In genomic region chr1:43471180-43472045, GRCm38 (mm10) we compare ENCODE assay signal across 17 mouse cellular contexts. TPM values are rescaled to one million over a fixed set of nuclear protein-coding genes. Genes with fewer than 3 reads are reported as not detected.
DNase-seq lines count a peak whose midpoint lies in the region; ATAC-seq lines count a peak whose summit lies in the region.
"Had no signal": no experiment of that assay in that cellular context is flagged by ENCODE, and none has a peak within 500 bp of the region (broad histone marks: within the 10 kb centered on the region; RNA-seq: fewer than 3 reads in every experiment).

No protein-coding gene starts in this region.

- no peak for ATAC-seq in kidney, embryonic 15.5 days (replicated peaks; ENCODE audit: low FRiP score)
- peak; percentile 39 for ATAC-seq in intestine, embryonic 16.5 days

- H3K4me1 ChIP-seq in kidney, embryonic 15.5 days: peaks cover 70% of the 10 kb centered on the region
- peaks cover 60% of the 10 kb centered on the region for H3K4me1 ChIP-seq in intestine, embryonic 16.5 days (ENCODE audit: control insufficient read depth, insufficient read depth, low read length)

- H3K4me3 ChIP-seq in kidney, embryonic 15.5 days (replicated peaks): no peak overlapping the region
- no peak overlapping the region for H3K4me3 ChIP-seq in intestine, embryonic 16.5 days (ENCODE audit: low read length)
- H3K4me3 ChIP-seq: forebrain, embryonic 12.5 days; heart, embryonic 12.5 days; midbrain, embryonic 10.5 days had no signal

- 0 out of 2 replicates have a peak overlapping the region, but pooled peaks have one; percentile 6 for H3K27ac ChIP-seq in kidney, embryonic 15.5 days
- no peak overlapping the region; the same call in 1 of the 2 replicates for H3K27ac ChIP-seq in intestine, embryonic 16.5 days (ENCODE audit: low read length)
- H3K27ac ChIP-seq: forebrain, embryonic 12.5 days; hindbrain, embryonic 14.5 days; midbrain, embryonic 10.5 days had no signal

- no peak for DNase-seq in kidney, adult 8-10 months
- DNase-seq in CD4-positive, CD25-positive, alpha-beta regulatory T cell, adult 2 months (ENCODE audit: low read depth, low spot score): peak; percentile 31
- DNase-seq in MN1 (ENCODE audit: low spot score): peak; percentile 56
- no peak for DNase-seq in embryo, embryonic 9.5 days (ENCODE audit: extremely low spot score)
- no peak for DNase-seq in layer of hippocampus, adult 9-11 months
- no peak for DNase-seq in urinary bladder, adult 2 months (ENCODE audit: low spot score)
- DNase-seq: adrenal gland, postnatal 25 days; cerebellum, adult 8-10 months; gastrocnemius, postnatal 25 days; left cerebral cortex, postnatal 4 days; right cerebral cortex, adult 18-20 months had no signal

- H3K27me3 ChIP-seq in kidney, embryonic 15.5 days: no peaks in the 10 kb centered on the region
- no peaks in the 10 kb centered on the region for H3K27me3 ChIP-seq in intestine, embryonic 16.5 days (replicated peaks; ENCODE audit: control insufficient read depth, insufficient read depth, low read length)
- H3K27me3 ChIP-seq: forebrain, embryonic 12.5 days; heart, embryonic 12.5 days had no signal

- no peak overlapping the region for H3K4me2 ChIP-seq in kidney, embryonic 15.5 days
- H3K4me2 ChIP-seq in intestine, embryonic 16.5 days (ENCODE audit: low read depth, low read length): no peak overlapping the region
- H3K4me2 ChIP-seq: forebrain, embryonic 12.5 days; heart, embryonic 12.5 days; hindbrain, embryonic 14.5 days had no signal

- H3K9me3 ChIP-seq in kidney, embryonic 15.5 days (replicated peaks): no peaks in the 10 kb centered on the region
- H3K9me3 ChIP-seq in intestine, embryonic 16.5 days (ENCODE audit: control insufficient read depth, low read length): no peaks in the 10 kb centered on the region
- H3K9me3 ChIP-seq: forebrain, embryonic 12.5 days; heart, embryonic 12.5 days; midbrain, embryonic 10.5 days had no signal

- H3K36me3 ChIP-seq in kidney, embryonic 15.5 days: no peaks in the 10 kb centered on the region
- H3K36me3 ChIP-seq in intestine, embryonic 16.5 days (ENCODE audit: control insufficient read depth, insufficient read depth, low read length): no peaks in the 10 kb centered on the region
- H3K36me3 ChIP-seq: forebrain, embryonic 12.5 days; heart, embryonic 12.5 days; midbrain, embryonic 10.5 days had no signal

- no peak overlapping the region for H3K9ac ChIP-seq in kidney, embryonic 15.5 days
- no peak overlapping the region for H3K9ac ChIP-seq in intestine, embryonic 16.5 days (ENCODE audit: low read depth, low read length)
- H3K9ac ChIP-seq: forebrain, embryonic 12.5 days; heart, embryonic 12.5 days; hindbrain, embryonic 14.5 days had no signal

- WGBS in kidney, embryonic 15.5 days: 84% methylated on average over 4 of the region's 4 CpGs
- 74% methylated on average over 4 of the region's 4 CpGs for WGBS in intestine, embryonic 16.5 days

RNA-seq across cellular contexts. Expression of gene Nck2, which starts 27.0 kb away (rescaled TPM):
- 46.0 and 48.3 TPM in 2 replicates for polyA plus RNA-seq in kidney, embryonic 15.5 days (2015; fragmentation: Nextera tagmentation; extraction: Ambion mirVana)
- 21.5 and 25.2 TPM in 2 replicates for polyA plus RNA-seq in intestine, embryonic 16.5 days (2015; fragmentation: Nextera tagmentation; extraction: Ambion mirVana)
- polyA plus RNA-seq in urinary bladder, adult 2 months (2012; rRNA removed): 30.4 and 32.4 TPM in 2 replicates

Comparison
In these comparisons a context has a peak if more than half of its experiments do, and no peak if none do; other contexts are left out.
1. DNase-seq: peak in CD4-positive, CD25-positive, alpha-beta regulatory T cell, adult 2 months (single experiment) and MN1 (single experiment); none in kidney, adult 8-10 months (0 of 2), embryo, embryonic 9.5 days (single experiment), layer of hippocampus, adult 9-11 months (single experiment) and urinary bladder, adult 2 months (single experiment).